Mouse (Mus musculus) left cerebral cortex, adult 2 months (tissue): Measurements from ENCODE around the gene Trappc2. TPM values are rescaled to one million over a fixed set of nuclear protein-coding genes. Genes with fewer than 3 reads are reported as not detected.
A peak's percentile ranks its signal among the peaks of the same experiment; 100 is the strongest.

Experiments used
- DNase-seq, 2 experiments: peaks; one replicate each; pipeline ENCODE4 v3.0.0; 2021 to 2022; ENCODE audit warnings: low spot score in 2 of 2, mixed read lengths in 1 of 2; ENCODE audit errors: extremely low spot score in 1 of 2
- H3K27ac ChIP-seq: fragments of 200-600 bp; 2 replicates; pipeline ENCODE4 v1.8.1; 2022
- H3K4me3 ChIP-seq: fragments of 200-600 bp; 2 replicates; pipeline ENCODE4 v1.8.1; 2022
- CTCF ChIP-seq: fragments of 200-600 bp; IDR thresholded peaks from 2 replicates; pipeline ENCODE4 v1.8.1; 2022; ENCODE audit warnings: antibody characterized with exemption, mild to moderate bottlenecking, moderate library complexity
- intact Hi-C: fragments of 180-260 bp; cut with DNase I; formaldehyde crosslinking; loops from one replicate; pipeline ENCODE4 v1.15.1; 2025
- total RNA-seq, 2 experiments: library from RNA; stranded (reverse); gene quantifications; 2 replicates each; pipeline ENCODE4 v1.2.3; 2021

The Trappc2 gene
- total RNA-seq, 2 experiments from 2014 or later, result 46.9 to 52.9 TPM

GRCm38 (mm10) chrX:166477393-166477792, 37.0 kb downstream of the Trappc2 start:
- Histone ChIP-seq H3K27ac (no peak overlapping the region), H3K4me3 (peak overlapping the region; percentile 22)
- no peak for DNase-seq
- intact Hi-C loops, result loop anchor here (5.0 kb wide), 1 partner anchor 35 kb away; the partner anchor contains the start of genes Ofd1 and Trappc2
- TF ChIP-seq CTCF, result no peak

GRCm38 (mm10) chrX:166478631-166479364, 38.4 kb downstream of the Trappc2 start:
- TF ChIP-seq CTCF, result no peak
- intact Hi-C loops, result loop anchor here (1.0 to 5.0 kb wide), 2 partner anchors 32 to 36 kb away; partner anchors contain the start of genes Ofd1 and Trappc2
- H3K4me3 ChIP-seq, result peak overlapping the region; percentile 50
- DNase-seq, result no peak
- H3K27ac ChIP-seq, result peak overlapping the region; percentile 84

DNA sequence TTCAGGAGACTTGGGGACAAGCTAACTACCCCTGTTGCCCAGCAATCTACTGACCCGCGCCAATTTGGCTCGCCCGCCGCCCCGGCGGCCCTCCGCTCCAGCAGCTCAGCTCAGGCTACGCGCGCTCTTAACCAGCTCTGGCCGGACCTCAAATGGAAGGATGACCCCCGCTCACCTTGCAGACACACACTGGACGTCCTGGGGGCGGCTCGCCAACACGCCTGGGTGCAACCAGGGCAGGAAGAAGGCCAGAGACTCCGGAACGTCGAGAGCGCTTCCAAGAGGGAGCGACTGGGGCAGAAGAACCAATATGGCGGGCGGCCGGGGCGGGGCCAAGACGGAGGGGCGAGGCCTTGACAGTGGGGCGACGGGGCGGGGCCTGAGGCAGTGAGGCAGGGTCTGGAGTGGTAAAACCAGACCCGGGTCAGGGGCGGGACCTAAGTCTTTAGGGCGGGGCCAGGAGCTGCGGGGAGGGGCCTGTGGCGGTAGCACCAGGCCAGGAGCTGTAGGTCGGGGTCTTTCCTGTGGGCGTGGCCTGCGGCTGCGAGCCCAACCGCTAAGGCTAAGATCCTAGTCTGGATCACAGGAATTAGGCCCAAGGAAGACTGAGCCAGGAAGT, 39.1 kb downstream of the Trappc2 start, which contains the start of gene Rab9:
TSS of gene Rab9 (minus strand) at position 503 of the 619 bp plus-strand sequence.
- peak; percentile 84 to 87 for DNase-seq
- no peak for TF ChIP-seq CTCF
- peak within 1 kb of the TSS; percentile 50 for H3K4me3 ChIP-seq
- intact Hi-C loops, result loop anchor here (1.0 to 5.0 kb wide), 2 partner anchors 31 to 37 kb away; partner anchors contain the start of genes Ofd1 and Trappc2
- H3K27ac ChIP-seq, result peak within 1 kb of the TSS; percentile 84

GRCm38 (mm10) chrX:166495052-166495451, 54.7 kb downstream of the Trappc2 start:
- no peak for DNase-seq
- no peak overlapping the region for H3K4me3 ChIP-seq
- H3K27ac ChIP-seq, result no peak overlapping the region
- intact Hi-C loops, result no loop called here
- no peak for TF ChIP-seq CTCF

- no peak for DNase-seq
- H3K27ac ChIP-seq, result no peak overlapping the region
- intact Hi-C loops, result no loop called here
- no peak for TF ChIP-seq CTCF
- no peak overlapping the region for H3K4me3 ChIP-seq
These were observed 57.4 kb downstream of the Trappc2 start for GRCm38 (mm10) chrX:166497771-166498170.

- Histone ChIP-seq H3K4me3 (no peak overlapping the region), H3K27ac (no peak overlapping the region)
- intact Hi-C loops, result no loop called here
- no peak for TF ChIP-seq CTCF
- no peak for DNase-seq
These were observed 59.3 kb downstream of the Trappc2 start for GRCm38 (mm10) chrX:166499496-166500190.

Other genes starting within 250 kb of the Trappc2 start
- gene Gpm6b, start 201.7 kb upstream of the Trappc2 start, total RNA-seq, result 100 to 1,000 TPM; 598 to 621 TPM
- gene Ofd1, start 130 bp downstream of the Trappc2 start, total RNA-seq, result 1 to 10 TPM; 4.8 to 5.4 TPM
- gene Rab9, start 39.3 kb downstream of the Trappc2 start, total RNA-seq, result 10 to 100 TPM; 30.7 to 34.0 TPM
- 1 to 10 TPM; 1.4 to 2.9 TPM for gene Tceanc, start 78.0 kb downstream of the Trappc2 start, total RNA-seq
- 1 to 10 TPM; 2.4 to 3.5 TPM for gene Egfl6, start 145.1 kb downstream of the Trappc2 start, total RNA-seq